Mouse (Mus musculus) kidney, postnatal 4 days (tissue): ENCODE measurements at regions not wholly inside any gene's neighbourhood (a gene's known extent, or its start where the extent isn't known, plus 50 kb on each side); places are given as distances from the start of the nearest gene placed in this dataset.

ENCODE experiments used
- DNase-seq, 2 experiments: peaks; one replicate each; pipeline ENCODE4 v3.0.0; 2021; ENCODE audit warnings: mixed read lengths in 2 of 2

DNA sequence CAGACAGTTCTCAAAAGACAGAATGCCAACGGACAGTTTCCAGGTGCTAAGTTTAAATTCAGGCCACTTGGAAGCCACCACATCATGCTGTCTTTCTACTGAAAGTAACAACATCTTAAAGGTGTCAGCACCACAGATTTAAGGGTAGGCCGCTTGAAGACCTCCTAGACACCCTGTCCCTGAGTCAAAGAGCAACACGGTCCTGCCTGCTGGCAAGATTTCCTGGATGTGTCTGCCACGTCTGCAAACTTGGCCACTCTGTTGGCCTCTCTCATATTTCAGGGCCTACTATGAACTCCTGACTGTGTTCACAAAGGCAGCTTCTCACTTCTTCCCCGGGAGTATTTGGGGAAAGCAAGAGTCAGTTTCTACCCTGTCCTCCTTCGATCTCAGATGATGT, 194.7 kb upstream of the Esrrg start:
- no peak for DNase-seq

GRCm38 (mm10) chr1:187418186-187419140, 190.1 kb upstream of the Esrrg start:
- DNase-seq = no peak

DNA sequence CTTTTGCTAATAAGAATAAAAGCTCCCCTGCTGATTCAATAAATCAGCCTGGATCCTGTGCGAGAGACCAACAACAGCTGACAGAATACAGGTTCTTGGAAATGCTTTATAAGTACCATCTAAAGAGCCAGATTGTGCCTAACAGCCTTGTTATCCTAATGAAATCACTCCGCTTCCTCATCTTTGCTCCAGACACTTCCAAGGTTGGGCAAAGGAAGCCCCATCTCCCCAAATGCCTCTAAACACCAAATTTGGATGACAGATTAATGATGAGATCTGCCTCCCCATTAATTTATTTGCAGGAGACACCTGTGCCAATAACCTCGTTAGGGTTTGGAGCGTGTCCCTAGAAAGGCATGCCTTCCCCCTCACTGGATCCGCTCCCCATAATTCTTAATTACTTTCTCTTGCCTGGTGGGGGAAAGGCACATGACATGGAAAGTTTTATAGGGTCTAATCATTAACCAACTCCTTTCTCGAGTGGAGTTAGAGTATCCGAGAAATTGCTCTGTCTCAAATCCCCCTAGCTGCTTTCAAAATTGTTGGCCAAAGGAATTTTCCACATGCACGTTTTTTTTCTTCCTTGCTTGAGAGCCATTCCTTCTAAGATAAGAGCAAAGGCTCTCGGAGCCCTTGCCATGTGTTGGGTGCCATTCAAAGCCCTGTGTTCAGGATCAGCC, 179.9 kb upstream of the Esrrg start:
- peak; percentile 14 to 22 for DNase-seq

- no peak for DNase-seq
These were observed 174.6 kb upstream of the Esrrg start for GRCm38 (mm10) chr1:187433716-187434634.

DNA sequence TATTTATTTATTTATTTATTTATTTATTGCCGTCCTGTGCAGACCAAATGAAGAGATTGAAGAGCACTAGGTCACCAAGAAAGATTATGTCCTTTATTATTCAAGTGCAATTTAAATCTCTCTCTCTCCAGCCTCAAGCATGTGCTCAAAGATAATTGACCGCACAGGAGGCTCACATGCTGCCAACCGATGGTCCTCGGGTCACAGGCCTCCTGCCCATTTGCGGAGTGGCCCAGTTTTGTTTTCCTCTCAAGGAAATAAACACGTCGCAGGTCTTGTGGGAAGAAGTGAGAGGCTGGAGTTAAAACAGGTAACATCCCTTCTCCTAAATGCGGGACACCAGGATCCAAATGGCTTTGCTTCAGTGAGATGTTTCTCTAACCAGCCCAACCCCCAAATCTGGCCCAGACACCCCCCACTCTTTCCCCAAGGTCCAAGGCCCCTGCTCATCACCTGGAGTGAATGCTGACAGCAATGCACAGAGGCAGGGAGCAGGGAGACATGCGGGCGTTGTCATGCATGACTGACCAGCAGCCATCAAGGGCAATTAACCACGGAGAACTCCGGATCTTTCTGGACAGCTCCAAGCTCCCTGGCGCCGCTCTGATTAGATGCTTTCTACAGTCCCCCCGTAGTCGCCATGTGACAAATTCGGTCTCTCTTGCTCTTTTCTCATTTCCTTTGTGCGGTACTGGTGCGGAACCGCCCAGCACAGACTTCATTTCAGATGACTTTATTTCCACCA, 169.2 kb upstream of the Esrrg start:
- peak; percentile 69 to 76 for DNase-seq

GRCm38 (mm10) chr1:187441668-187442193, 166.9 kb upstream of the Esrrg start:
- DNase-seq = no peak

DNA sequence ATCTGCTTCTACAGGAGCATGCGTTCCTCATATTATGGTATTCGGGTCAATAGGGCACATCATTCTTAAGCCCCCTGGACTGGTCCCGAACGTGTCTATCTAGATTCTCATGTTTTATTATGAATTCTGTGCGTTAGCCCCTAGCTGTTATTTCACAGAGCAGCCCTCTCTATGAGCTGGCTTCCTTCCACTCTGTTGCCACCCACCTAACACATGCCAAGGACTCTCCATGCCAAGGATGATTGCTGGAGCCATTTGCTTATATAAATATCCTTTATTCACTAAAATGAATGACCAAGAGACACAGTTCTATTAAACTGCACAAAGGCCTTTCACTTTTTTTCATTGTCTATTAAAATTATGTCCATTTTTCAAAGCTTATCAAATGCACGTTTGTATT, 162.1 kb upstream of the Esrrg start:
- DNase-seq = no peak

DNA sequence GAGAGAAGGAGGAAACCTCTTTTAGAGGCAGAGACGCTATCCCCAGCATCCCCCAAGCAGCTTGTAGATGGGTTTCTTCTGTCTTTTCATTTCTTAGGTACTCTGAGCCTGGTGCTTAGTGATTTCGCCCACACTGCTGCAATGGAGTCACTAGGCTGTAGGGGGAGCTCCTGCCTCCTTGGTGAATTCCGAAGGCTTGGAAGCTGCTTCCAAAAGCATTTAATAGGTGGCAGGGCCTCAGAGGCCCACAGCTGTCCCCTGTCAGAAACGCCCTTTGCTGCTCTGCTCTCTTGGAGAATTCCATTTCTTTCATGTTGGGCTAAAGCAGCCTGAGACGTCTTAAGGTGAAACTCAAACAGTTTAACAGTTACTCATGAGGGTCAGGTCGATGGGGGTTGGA, 160.4 kb upstream of the Esrrg start:
- peak; percentile 84 to 88 for DNase-seq

DNA sequence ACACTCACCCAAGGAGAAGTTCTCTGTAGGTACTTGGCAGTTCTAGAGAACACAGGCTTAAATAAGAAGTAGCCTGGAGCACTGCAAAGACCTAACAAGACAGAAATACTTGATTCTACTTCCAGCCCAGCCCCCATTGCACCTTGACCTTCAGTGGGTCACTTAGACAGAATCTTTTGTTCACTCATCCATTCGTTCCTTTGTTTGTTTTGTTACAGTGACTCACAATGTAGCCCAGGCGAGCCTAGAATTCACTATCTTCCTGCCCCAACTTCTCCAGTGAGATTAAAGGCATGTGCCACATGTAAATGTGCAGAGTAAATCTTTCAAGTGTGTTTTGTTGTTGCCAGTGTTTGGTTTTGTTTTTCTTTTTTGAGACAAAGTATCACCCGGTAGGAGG, 158.5 kb upstream of the Esrrg start:
- DNase-seq = no peak

- DNase-seq = peak; percentile 72 to 78
These were observed 156.4 kb upstream of the Esrrg start for GRCm38 (mm10) chr1:187452189-187452588.

DNA sequence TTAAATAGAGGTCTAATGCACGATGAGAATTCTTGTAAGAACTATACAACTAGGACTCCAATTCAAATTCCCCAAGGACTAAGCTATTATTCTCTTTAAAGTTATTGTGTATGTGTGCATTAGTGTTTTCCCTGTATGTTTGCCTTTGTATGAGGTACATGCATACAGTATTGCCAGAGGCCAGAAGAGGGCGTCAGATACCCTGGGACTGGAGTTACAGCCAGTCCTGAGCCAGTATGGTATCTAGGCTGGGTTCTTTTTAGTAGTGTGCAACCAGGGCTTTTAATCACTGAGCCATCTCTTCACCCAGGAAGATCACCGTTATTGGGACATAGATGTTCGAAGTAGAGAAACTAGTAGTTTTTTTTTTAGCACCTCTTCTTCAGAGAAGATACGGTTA, 154.2 kb upstream of the Esrrg start:
- peak; percentile 54 to 64 for DNase-seq

GRCm38 (mm10) chr1:187484821-187485220, 123.8 kb upstream of the Esrrg start:
- no peak for DNase-seq

DNA sequence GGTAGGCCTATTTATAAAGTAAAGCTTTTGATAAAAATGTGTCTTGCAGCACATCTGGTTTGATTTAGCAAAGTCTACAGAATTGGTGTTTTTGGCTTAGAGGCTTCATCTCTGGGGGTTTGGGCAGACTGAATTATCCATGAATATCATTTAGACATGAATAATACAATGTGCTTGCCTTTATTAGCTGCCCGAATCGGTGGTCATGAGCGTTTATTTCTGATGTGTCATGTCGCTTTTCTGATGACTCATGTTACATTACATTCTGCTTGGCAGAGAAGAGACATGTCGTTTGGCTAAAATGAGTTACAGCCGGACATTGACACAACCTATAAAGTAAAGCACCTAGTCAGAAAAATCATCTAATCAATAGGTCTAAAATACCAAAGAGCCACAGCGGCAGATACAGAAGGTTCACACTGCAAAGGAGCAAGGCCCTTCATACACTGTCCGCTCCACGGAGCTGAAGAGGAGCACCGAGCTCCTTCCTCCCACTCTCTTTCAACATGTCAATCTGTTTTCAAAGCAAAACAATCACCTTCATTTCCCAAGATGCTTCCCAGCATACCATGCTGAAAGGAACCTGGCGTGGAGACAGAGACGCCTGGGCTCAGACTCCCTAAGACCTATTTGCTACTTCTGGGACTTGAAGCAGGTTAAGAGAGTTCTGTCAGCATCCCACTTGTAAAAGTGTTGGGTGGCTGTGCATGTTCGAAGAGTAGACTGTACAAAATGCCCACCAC, 120.5 kb upstream of the Esrrg start:
- DNase-seq = no peak

DNA sequence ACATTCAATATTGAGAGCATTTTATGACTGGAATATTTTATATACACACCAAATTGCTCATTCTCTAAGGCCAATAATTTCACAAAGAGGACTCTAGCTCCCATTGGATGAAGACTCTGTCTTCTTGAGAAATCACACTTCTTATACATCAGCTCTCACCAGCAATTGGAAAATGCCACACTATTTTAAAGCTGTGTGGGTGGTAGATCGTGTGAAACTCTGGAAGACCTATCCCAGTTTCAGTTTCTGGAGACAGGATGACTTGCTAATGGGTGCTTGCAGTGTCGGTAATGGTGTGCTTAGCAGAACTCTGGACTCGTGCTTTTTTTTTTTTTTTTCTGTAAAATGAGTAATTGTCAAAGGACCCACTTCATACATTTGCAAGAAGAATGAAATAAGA, 119.1 kb upstream of the Esrrg start:
- DNase-seq = no peak

DNA sequence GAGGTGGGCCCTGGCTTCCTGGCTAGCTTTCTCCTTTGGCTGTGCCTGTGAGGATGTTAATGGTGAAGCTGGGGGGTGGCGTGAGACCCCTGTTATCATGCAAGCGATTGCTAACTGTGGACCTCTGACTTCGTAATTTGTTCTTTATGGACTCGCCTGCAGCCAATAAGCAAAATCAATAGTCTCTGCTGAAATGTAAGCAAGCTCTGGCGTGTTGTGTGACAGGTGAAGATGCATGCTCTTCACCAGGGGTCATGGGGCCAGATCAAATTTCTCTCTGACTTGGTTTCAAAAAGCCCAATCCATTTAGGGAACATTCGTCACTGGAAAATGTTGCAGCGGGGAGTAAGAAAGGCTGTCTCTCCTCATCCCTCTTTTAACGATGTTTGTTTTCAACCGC, 103.2 kb upstream of the Esrrg start:
- no peak for DNase-seq

GRCm38 (mm10) chr1:187507217-187507616, 101.4 kb upstream of the Esrrg start:
- DNase-seq = no peak

DNA sequence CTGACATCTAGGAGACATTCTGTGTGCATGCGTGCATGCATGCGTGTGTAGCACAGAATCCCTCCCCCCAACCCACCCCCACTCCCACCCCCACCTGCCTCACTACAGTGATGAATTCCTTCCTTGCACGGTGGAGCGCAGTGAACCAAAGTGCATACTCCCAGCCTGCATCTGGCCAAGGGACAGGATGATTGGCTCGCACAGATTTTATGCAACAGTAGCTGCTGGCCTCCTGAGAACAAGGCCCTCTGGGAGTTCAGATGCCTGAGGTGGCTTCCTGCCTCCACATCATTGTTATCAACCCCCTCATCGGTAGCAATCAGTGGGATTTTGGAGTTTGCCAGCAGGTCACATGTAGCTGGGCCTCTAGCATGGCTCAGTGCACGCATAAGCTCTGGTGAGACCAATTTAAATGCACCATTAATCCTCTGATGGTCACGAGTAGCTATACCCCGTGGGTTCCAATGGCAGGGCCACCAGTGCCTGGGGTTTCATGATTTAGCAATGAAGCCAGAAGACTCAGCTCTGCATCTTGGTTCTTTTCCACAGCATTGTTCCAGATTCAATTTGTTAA, 77.2 kb upstream of the Esrrg start:
- peak; percentile 37 to 60 for DNase-seq

DNA sequence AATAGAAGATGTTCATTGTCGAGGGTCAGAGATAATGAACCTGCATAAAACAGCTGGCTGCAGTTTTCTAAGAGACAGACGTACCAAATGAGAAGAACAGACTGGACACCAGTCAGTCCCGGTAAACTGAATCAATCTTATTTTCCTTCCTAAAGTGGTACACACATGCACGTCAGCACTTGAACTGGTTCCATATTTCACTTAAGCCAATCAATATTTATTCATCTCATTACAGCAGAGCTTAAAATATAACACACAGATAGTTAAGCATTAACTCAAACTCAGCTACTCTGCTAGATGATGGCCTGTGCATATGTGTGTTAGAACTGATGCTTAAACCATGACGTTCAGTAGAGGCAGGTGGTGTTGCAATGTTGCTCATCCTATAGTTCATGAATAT, 72.3 kb upstream of the Esrrg start:
- DNase-seq = no peak

- DNase-seq = no peak
These were observed 51.9 kb upstream of the Esrrg start for GRCm38 (mm10) chr1:187556718-187557117.
